Mouse (Mus musculus): ENCODE data around the gene Herc3.
"Not testable (repeated sequence)": the region's sequence is repeated elsewhere in the genome, so short reads cannot be mapped to it uniquely, and the experiment has no call there.

Gene Herc3

DNA sequence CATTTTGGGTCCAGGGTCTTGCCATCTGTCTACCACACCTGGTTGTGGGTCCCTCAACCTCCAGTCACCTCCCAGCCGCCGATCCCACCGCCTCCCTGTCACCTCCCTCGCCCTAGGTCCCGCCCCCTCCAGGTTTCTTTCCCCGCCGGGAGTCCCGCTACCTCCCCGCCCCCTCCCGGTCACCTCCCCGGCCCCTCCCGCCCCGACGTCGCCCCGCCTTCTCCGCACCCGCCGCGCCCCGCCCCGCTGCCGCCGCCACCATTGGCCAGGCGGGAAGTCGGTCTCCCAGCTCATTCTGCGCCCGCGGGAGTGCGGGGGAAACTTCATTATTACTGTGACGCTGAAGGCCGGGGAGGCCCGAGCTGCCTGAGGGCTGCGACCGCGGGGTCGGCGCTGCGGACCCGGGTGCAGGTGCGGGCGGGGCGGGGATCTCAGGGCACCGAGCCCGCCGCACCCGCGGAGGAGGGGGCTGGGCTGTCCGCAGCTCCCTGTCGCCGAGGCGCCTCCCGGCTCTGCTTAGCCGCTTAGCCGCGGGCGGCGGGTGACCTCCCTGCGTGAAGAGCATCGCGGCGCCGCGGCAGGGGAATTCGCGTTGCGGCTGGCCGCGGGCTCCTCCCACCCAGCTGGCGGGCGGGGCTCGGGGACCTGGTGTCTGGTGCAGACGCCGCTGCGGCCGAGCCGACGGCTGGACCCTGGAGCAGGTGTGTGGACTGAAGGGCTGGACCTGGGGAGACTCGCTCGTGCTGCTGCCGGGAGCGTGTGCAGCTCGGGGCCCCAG, at the start of gene Herc3:
Gene Herc3 (plus strand): TSS at position 234 of the 778 bp plus-strand sequence.
- peak; percentile 57 for DNase-seq (ENCODE audit: low read depth)

GRCm38 (mm10) chr6:58801394-58801793, 29.9 kb upstream of the Herc3 start:
- DNase-seq (ENCODE audit: low read depth), result no peak

DNA sequence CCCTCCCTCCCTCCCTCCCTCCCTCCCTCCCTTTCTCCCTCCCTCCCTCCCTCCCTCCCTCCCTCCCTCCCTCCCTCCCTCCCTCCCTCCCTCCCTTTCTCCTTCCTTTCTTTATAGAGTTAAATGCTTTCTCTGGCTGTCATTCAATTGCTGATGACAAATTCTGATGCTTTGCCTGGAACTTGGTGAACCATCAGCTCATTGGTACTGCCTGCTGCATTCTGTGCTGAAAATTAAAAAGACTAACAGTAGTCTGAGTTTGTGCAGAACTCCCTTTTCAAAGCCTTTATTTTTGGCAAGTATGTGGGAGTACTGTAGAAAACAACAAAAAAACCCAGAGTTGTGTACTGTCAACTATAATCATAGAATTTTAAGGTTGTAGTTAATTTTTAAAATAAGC, 16.9 kb upstream of the Herc3 start:
- no peak for DNase-seq (ENCODE audit: low read depth)

DNA sequence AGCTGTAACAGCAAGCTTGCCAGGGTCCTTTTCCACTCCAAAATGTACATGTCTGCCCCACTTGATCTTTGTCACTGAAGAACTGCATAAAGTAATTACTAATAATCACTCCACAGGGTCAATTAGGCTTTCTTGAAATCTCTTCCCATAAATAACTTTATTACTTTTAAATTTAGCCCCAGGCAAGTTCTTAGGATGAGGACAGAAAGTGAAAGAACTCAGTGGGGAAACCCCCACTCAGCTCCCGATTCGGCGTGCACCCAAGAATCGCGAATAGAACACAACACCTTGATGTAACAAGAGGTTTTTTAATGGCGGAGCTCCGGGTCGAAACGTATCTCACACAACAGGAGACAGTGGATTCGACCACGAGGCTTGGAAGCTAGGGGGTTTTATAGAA, 14.2 kb upstream of the Herc3 start:
- not testable (repeated sequence) for DNase-seq (ENCODE audit: low read depth)

GRCm38 (mm10) chr6:58825619-58826018, 5.6 kb upstream of the Herc3 start:
- no peak for DNase-seq (ENCODE audit: low read depth)

GRCm38 (mm10) chr6:58826089-58826488, 5.2 kb upstream of the Herc3 start:
- no peak for DNase-seq (ENCODE audit: low read depth)

DNA sequence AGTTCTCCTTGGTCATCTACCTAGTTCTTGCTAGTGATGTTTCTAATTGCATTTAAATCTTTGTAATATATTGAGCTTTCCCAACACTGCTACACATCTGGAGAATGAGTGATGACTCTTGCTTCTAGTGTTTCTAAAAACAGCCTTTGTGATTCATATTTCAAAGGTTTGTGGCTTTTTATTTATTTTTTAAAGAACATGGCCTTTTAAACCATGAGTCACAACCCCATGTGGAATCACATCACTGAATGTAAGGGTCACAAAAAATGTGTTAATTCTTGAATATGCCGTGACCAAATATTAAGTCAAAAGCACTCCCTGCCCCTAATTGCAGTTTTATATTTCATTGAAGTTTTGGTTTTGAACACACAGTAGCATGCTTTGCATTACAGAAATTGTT, 2.7 kb upstream of the Herc3 start:
- DNase-seq (ENCODE audit: low read depth), result no peak

DNA sequence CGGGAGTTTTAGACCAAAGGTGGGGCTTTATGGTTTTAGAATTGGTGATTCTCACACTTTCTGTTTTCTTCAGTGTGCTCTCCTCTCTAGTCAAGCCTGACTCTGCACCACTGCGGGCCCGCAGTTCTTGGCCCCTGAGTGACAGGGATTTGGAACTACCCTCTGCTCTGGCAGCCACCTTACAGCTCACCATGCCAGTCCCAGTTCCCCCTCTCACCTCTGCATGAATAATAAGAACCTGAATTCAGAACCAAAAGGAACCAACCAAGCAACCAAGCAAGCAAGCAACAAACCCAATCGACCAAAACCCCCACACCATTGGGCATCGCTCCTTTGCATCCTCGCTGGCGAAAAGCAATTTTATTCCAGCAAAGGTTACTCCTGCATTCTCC, 429 bp upstream of the Herc3 start:
- DNase-seq (ENCODE audit: low read depth), result no peak

GRCm38 (mm10) chr6:58832591-58833018, 1.3 kb downstream of the Herc3 start:
- no peak for DNase-seq (ENCODE audit: low read depth)

DNA sequence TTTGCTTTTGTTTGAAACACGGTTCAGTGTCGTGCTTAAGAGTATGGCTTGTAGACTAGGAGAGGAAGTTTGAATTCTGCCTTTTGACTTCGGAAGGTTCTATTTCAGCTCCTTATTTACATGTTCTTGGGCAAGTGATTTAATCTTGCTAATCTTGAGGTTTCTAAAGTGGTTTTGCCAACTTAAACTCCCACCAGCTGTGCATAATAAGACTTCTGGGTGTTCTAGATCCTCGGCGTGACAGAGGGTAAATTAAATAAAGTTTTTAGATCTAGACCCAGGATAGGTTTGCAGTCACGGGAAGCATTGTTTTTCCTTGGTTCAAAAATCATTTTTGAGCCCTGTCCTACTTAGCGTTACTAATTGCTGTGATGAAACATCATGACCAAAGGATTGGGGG, 3.2 kb downstream of the Herc3 start:
- DNase-seq (ENCODE audit: low read depth), result no peak

DNA sequence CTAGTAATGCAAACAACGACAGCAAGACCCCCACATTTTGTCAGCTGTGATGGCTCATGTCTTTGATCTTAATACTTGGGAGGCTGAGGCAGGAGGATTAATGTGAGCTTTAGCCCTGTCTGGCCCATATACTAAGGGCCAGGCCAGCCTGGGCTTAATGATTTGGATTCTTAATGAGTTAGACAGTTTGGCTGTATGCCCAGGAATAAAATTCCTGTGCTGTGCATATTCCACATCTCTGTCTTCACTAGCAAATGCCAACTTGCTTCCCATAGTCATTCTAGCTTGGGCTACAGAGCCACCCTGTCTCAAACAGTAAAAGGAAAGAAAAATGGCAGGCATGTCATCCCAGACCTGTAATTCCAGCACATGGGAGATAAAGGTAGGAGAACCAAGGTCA, 4.3 kb downstream of the Herc3 start:
- DNase-seq (ENCODE audit: low read depth), result no peak

DNA sequence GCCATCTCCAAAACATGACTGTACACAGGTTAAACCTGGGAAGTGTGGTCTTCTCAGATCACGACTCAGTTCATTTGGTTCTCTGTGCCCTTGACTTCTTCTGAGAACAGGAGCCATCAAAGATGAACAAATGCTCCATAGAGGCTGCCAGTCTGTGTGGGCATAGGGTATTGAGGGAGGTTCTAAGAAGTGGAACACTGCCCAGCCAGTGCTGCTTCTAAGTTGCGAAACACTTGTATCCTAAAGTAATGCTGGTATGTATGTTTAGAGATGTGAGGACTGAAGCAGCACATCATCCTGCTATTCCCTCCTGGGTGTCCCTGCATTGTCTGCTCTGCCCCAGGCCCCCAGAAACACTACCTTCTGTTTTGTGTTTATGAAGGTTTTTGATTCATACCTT, 5.2 kb downstream of the Herc3 start:
- DNase-seq (ENCODE audit: low read depth), result no peak

GRCm38 (mm10) chr6:58837917-58838316, 6.7 kb downstream of the Herc3 start:
- DNase-seq (ENCODE audit: low read depth), result no peak

DNA sequence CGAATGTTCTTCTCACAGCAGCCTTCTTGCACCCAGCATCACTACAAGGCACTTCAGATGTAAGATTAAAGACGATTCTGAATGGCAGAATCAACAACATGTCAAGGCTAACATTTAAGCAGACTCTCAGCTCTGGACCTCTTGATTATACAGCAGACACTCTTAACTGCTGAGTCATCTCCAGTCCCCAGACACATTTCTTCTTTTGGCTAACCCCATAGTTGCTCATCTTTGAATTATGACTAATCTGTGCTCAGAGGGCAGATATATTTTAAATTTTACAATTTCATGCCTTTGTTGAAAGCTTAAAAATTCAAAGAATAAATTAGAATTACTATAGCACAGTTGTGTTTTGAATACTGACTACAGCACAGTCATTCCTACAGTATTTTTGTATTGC, 9.9 kb downstream of the Herc3 start:
- no peak for DNase-seq (ENCODE audit: low read depth)

DNA sequence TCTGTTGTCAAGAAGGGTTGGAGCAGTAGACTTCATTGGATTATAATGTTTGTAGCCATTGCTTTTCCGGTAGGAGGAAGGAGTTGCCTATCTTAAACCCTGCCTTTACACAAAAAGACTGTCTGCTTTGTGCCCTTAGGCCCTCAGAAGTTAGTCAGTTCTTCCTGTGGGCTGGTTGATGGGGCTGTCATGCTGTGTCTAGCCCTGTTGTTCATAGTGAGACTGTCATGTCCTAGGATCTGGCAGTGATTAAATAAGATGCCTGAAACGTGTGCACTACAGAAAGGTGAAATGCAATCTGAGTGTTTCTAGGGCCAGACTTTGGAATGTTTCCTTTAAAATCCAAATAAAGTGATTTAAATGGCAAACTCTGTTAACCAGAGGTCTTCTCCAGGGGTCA, 10.9 kb downstream of the Herc3 start:
- DNase-seq (ENCODE audit: low read depth), result no peak

- DNase-seq (ENCODE audit: low read depth), result no peak
These were observed 12.3 kb downstream of the Herc3 start for GRCm38 (mm10) chr6:58843580-58843979.

DNA sequence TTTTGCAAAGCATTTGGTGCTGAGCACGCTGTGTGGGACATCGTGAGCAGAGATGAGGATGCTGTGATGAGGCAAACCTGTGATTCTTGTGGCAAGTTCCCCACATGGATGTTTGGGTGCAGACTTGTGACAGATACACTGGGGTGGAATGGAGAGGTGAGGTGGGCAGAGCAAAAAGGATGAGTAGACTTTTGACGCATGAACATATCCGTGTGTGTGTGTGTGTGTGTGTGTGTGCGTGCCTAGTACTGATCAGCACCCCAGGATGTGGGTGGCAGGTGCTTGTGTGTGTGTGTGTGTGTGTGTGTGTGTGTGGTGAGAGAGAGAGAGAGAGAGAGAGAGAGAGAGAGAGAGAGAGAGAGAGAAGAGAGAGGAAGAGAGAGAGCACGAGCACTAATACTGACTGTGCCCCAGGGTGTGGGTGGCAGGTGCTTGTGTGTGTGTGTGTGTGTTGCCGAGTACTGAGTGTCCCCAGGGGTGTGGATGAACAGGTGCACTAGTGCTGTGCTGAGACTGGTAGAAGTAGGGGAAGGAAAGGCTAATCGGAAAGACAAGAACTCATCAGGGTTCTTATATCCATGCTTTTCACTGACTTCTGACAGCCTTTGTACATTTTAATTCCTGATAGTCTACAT, 13.0 kb downstream of the Herc3 start:
- DNase-seq (ENCODE audit: low read depth), result no peak

DNA sequence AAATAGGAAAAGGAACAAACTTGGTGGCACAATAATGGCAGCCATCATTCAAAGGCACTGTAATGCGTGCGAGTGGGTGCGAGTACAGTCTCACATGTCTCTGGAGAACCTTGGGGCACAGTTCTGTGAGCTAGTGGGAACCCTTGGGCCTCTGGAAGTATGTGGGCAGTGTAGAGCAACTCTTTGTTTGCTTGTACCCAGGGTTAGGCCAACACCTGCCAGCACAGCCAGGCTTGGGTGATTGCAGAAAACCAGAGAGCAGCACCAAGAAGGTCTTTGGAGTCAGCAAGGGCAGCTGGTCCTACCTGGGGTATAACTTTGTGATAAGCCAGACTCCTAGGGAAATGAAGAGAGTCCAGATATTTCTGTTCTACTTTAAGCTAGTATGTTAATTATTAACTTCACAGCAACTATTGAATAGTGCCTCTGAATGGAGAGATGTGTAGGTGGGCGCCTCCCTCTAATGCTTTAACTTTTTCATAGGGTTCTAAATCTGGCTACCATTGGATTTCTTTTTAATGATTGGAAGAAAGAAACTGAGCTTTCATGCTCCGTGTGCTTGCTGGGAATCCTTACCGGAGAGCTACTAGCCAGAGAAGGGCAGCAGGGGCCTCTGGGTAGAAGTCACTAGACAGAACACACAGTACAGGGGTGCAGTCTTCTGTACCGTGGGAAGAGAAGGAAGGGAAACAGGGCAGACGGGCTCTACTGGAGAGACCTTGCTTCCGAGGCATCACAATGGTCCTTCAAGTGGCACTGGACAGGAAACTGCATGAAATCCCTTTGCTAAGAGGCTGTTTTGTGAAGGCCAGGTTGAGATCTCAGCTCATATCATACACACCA, 15.8 kb downstream of the Herc3 start:
- no peak for DNase-seq (ENCODE audit: low read depth)

- no peak for DNase-seq (ENCODE audit: low read depth)
These were observed 16.6 kb downstream of the Herc3 start for GRCm38 (mm10) chr6:58847836-58848235.

GRCm38 (mm10) chr6:58849356-58849755, 18.1 kb downstream of the Herc3 start:
- DNase-seq (ENCODE audit: low read depth), result no peak

- no peak for DNase-seq (ENCODE audit: low read depth)
These were observed 24.6 kb downstream of the Herc3 start for GRCm38 (mm10) chr6:58855676-58856367.

DNA sequence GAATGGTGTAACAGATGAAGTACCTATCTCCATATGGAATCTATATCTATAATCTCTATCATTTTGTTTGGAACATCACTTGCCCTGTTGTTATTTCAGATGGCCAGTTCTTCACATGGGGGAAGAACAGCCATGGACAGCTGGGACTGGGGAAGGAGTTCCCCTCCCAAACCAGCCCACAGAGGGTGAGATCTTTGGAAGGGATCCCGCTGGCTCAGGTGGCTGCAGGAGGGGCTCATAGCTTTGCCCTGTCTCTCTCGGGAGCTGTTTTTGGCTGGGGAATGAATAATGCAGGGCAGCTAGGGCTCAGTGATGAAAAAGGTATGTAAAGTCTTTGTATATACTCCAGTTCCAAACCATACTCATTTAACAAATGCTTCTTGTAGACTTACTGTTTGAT, 25.2 kb downstream of the Herc3 start:
- no peak for DNase-seq (ENCODE audit: low read depth)
